Mouse (Mus musculus) CD4-positive, CD25-positive, alpha-beta regulatory T cell, adult 2 months (primary cell): ENCODE data around the gene Olfml3.

Source experiments
- DNase-seq: peaks from one replicate; pipeline ENCODE4 v3.0.0-alpha.2; 2012; ENCODE audit warnings: low read depth, low spot score

Olfml3 gene

DNA sequence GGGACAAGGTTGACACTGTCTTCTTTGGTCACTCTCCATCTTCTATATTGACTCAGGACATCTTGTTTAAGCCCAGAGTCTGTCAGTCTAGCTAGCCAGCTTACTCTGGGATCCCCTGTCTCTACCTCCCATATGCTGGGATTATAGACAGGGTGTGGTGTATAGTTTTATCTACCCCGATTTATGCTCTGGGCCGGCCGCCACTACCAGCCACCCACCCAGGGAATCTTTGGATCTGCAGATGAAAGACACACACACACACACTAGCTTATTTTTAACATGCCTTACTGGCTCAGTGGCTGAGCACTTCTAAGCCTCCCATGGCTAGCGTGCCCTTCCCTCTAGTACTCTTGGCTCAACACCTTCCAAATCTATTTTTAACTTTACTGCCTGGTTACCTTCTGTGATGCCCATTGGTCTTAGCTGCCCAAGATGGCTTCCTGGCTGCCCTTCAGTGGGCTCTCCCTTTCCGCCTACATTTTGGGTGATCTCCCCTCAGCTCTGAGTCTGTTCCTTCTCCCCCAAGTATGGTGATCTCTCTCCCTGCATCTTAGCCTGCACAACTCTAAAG is 28.2 kb downstream of the Olfml3 start:
- no peak for DNase-seq

DNA sequence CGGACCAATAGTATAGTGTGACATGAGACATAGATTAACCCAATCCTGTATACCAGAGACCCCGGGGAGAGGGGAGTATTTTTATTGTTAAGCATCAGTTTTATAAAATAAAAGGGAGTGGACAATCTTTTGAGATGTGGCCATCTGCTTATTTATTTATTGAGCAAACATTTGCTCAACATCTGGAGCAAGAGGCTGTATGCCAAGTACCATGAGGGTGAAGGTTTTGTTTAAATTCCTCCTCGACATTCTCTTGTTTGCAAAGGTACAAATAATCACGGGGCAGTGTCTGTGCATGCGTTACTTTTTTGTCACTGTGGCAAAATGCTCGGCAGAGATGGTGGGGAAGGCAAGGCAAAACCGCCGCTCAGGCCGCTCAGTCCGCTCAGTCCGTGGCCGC is 32.4 kb downstream of the Olfml3 start:
- DNase-seq = no peak

DNA sequence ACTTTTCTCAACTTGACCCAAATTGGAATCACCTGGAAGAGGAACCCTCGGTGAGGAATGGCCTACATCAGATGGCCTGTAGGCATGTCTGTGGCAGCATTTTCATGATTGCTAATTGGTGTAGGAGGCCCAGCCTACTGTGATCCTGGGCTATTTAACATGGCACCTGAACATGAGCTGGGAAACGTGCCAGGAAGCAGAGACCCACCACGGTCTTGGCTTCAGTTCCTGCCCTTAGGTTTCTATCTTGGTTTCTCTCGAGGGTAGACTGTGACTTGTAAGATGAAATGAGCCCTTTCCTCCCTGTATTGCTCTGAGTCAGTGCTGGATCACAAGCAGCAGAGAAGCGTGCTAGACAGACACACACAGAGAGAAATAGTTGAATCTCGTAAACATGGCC is 33.1 kb downstream of the Olfml3 start:
- DNase-seq = no peak

DNA sequence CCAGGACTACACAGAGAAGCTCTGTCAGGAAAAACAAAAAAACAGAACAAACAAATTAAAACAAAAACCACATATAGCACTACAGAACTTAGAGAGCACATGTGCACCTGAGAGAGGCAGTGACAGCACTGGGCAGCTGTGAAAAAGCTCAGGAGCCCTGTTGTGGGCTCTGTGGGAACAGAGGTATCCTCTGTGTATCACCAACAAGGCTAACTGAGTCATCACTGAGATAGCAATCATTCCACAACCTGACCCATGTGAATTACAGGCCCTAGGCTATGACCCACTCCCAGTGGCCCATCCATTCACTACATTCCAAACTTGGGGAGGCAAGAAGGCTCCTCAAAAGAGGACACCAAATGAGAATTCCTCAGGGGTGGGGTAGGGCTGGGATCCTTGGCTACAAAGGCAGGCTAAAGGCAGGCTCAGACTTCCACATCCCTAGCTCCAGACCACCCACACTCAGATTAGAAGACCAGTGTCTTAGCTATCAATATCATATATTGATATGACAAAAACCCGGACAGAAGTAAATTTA is 41.3 kb downstream of the Olfml3 start:
- no peak for DNase-seq

DNA sequence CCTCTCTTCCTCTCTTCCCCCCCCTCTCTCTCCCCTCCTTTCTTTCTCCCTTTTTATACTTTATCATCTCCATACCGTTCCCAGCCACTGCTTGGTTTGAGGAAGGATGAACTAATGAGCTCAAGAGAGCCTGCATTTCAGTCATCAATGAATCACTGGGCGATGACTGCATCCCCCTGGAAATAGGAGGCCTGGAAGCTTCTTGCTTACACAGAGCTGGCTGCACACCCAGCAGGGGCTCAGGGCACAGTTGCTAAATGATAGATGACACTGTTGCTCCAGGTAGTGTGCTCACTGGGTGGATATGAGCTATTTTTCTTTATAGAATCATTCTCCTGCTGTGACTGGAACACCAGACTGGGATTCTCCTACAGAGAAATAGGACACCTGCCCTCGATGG is 42.2 kb downstream of the Olfml3 start:
- DNase-seq = no peak

DNA sequence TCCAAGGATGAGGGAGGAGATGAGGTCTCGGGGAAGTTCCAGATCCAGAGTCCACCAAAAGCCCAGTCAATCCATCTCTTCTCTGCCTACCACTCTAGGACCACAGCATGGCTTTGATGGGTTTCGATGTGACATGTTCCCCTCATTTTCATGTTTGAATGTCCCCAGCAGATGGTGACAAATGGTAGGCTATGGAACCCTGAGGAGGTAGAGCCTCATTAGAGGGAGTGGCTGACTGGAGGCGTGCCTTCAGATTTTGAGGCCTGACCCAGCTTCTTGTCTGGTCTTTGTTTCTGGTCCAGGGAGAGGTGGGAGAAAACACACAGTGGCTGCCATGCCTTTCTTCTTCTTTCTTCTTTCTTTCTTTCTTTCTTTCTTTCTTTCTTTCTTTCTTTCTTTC is 47.3 kb downstream of the Olfml3 start:
- DNase-seq = peak; percentile 27

DNA sequence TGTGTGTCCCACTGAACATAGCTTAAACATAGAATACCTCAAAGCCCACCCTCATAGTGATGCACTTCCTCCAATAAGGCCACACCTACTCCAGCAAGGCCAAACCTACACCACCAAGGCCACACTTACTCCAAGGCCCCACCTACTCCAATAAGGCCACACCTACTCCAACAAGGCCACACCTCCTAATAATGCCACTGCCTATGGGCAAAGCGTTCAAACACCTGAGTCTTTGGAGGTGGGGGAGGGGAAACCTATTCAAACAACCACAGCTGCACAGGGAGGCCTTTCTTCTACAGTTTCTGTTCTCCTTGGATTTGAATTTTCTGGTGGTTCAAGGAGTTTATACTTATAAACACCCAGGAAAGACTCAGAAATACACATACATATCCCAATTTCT is 48.8 kb downstream of the Olfml3 start:
- no peak for DNase-seq

DNA sequence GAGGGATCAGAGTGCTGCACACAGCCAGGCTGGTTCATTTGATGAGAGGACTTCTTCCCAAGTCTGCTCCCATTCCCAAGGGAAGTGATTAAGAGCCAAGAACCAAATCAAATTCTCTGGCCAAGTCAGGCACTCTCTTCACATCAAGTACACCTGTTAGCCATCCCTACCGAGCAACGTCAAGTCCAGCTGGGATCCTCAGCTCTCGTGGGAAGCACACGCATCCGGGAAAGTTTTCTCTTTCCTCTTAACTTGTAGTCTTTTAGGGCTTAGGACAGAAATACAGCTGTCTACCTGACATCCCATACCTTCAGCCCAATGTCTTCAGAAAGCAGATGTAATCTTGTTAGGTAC is 53.9 kb downstream of the Olfml3 start:
- no peak for DNase-seq

DNA sequence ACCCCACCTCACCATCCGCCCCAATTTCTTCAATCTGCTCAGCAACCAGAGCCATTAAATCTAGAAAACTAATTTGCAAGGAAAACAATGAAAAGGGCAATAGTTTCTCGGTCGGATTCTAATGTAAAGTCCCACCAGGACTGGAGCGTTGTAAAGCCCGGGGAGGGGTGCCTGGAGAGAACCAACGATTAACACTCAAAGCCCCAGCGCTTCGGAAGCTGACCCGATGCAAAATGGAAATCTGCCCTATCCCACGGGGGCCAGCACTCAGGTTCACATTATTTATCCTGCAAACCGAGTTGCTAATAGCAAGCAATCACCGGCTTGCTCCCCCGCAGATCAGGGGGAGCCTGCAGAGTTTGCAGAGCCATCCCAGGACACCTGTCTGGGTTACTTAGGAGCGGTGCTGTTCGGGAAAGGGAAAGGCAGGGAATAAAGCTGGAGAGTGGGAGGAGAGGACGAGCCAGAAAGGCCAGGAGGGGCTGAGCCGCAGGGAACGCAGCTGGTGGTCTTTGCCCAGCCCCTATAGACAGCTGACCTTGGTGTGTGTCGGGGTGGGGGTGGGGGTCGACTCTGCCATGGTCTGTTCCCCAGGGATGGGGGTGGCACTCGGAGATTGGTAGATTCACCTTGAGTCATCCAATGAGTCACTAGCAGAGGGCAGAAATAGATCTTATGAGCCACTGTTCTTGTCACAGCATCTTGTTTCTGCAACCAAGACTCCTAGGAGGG is 54.4 kb downstream of the Olfml3 start:
- DNase-seq = no peak

DNA sequence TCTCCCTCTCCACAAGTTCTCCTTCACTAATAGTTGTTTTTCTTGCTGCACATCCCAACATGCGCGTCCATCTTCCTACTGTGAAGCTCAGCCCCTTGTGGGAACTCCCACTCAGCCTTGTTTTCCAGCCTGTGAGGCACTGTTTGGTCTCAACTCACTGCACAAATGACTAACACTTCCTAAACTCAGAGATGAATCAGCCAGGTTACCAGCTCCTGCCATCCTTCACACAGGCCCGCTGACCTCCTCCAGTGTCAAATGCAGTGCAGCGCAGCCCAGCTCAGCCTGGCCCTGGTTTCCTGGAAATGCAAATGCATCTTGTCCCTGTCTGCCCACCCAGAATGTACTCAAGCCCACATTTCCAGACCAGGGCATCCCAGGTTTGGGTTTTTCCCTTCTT is 55.3 kb downstream of the Olfml3 start:
- no peak for DNase-seq

DNA sequence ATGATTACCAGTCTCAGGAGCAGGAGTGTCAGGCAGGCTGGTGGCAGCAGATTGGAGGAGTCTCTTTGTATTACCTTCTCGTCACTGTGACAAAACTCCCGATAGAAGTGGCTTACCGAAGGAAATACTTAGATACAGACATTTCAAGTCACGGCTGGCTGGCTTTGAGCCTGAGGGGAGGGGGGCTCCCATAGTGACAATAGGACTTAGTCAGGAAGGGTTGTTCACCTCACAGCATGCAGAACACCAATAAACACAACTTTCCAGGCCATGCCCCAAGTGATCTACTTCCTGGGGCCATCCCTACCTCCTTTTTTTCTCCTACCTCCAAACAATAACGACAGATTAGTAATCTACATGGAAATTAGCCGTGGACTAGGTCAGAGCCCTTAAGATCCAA is 59.0 kb downstream of the Olfml3 start:
- no peak for DNase-seq

DNA sequence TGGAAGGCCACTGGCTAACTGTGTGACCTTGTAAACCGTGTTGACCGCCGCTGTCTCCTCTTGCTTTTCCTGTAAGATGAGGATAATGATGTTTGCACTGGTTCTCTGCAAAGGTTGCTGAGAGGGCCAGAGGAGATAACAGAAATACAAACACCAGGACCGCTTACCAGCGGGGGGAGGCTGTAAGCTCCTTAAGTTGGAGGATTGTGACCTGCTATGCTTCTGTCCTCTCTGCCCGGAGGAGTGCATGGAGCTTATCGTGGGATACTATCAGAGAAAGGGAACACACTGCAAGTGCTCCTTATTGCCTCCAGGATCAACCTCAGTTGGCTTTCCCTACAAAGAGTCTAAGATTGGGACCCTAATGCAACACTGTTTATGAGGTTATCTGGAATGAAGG is 65.1 kb downstream of the Olfml3 start:
- no peak for DNase-seq
